Mouse (Mus musculus) spleen, embryonic (tissue): ENCODE measurements around the gene Ndufa4l2.

Source experiments
- CTCF ChIA-PET: fragments of 350-600 bp; sonication (Branson Sonifier 250); formaldehyde crosslinking; loops from one replicate; lab custom pipeline; 2022; lab: Charles Lee

The Ndufa4l2 gene

DNA sequence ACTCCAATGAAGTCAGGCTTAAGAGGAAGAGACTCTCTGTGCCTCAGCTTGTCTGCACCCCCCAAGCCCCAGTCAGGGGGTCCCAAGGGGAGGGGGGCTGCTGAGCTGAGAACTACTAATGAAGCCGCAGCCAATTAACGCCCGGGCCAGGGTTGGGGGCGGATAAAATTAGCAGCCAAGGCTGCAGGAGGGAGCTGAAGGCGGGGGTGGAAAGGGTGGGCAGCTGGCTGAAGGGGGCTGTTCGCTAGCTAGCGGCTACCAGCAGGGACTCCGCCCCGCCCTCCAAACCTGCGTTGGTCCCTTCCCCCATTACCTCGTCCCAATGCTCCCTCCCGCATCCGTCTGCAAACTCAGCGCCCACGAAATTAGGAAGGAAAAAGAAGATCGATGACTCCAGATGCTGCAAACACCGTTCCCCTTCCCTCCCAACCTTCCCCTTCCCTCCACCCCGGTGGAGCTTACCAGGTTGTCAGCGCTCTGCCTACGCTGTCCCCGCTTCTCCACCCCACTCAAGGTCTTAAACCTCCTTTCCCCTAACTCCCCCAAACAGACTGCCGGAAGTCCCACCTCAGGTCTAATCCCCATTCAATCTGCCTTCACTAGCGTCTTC is 10.0 kb downstream of the Ndufa4l2 start:
- CTCF ChIA-PET, result interaction anchor here (0.7 to 1.7 kb wide), 2 partner anchors 12 to 362 kb away, joined by 6 to 9 read pairs; no protein-coding TSS in a partner anchor

DNA sequence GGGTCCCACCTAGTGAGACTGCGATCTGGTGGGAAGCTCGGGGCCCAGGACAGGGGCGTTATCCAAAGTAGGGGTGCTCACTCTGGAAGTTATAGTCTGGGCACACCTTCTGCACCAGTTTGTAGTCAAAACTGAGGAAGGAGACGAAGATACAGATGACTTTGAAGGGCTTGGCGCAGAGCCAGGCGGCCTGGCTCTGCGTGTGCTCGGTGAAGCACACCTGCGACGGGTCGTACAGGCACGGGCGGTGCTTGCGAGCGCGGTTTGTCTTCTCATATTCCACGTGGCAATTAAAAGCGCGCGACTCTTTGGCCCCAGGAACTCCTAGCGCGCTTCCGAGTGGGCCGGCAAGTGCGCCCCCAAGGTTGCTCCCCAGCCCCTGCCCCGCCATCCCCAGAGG is 11.3 kb downstream of the Ndufa4l2 start:
- CTCF ChIA-PET, result interaction anchor here (0.9 to 1.7 kb wide), 3 partner anchors 10 to 17 kb away, joined by 3 to 6 read pairs (median 3); no protein-coding TSS in a partner anchor

DNA sequence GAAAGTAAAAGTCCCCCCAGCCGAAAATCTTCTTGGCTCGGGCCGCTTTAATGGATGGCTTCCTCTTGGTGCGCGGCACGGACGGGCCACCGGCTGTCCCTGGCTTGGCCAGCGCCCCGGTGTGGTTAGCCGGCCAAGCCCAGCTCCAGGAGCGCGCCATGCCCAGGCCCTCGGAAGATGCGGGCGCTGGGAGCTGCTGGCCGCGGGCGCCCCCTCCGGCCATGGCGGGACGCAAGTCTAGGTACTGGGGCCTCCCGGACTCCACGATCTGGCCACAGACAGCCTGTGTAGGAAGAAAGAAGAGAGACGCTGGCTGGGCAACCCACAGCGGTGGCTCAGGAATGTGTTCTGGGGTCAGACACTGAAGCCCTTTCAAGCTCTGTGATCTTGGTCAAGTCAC is 11.9 kb downstream of the Ndufa4l2 start:
- CTCF ChIA-PET, result interaction anchor here (0.9 to 1.3 kb wide), 3 partner anchors 10 to 17 kb away, joined by 3 read pairs; no protein-coding TSS in a partner anchor

DNA sequence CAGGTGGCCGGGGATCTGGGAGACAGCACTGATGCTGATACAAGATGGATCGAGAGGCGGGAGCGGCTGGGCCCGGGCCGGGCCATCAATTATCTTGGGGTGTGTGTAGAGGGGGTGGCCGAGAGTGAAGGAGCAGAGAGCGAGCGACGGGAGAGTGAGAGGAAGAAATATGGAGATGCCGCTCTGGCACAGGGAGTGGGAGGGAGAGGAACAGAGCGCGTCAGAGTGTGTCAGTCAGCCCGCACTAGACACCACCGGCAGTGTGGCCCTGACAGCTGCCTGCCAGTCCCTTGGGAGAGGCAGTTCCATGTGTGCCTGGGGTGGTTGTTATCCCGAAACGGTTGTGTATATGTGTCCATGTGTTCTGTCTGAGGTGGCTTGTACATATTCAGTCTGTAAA is 12.7 kb downstream of the Ndufa4l2 start:
- CTCF ChIA-PET, result interaction anchor here (1.0 to 1.3 kb wide), 2 partner anchors 9 to 15 kb away, joined by 3 read pairs; no protein-coding TSS in a partner anchor

DNA sequence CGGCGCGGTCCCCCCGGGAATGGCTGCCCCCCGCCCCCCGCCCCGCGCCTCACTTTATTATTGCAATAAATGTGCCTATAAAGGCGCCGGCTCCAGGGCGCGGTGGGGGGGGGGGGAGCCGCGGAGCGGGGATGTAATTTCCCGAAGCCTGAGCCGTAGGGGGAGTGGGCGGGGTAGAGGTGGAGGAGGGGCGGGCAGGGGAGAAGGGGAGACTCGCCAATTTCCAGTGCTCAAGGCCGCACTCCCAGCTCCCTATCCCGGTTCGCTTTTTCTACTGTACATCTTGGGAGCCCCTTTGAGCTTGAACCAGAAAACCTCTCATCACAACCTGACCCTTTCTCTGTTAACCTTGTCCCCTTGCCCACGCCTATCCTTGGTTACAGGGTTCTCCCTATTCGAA is 16.2 kb downstream of the Ndufa4l2 start:
- CTCF ChIA-PET, result interaction anchor here (0.6 to 1.4 kb wide), 2 partner anchors 7 to 20 kb away, joined by 3 read pairs; no protein-coding TSS in a partner anchor

DNA sequence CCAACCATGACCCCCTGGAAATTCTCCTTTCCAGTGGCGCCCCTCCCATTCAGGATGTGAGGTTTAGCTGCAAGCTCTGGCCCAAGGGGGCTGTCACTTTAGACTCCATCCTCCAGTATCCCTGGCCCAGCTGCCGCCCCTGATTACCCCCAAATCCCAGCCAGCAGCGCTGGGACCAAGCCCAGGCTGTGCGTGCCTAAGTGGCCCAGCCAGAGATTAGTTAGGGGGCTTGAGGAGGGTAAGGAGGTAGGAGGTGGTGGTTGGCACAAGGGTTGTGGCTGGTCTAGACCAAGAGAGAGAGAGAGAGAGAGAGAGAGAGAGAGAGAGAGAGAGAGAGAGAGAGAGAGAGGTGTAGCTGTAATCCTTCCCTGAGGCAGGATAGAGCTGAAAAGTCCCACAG is 16.8 kb downstream of the Ndufa4l2 start:
- CTCF ChIA-PET, result interaction anchor here (1.1 to 1.4 kb wide), 2 partner anchors 18 to 21 kb away, joined by 3 to 7 read pairs; no protein-coding TSS in a partner anchor

DNA sequence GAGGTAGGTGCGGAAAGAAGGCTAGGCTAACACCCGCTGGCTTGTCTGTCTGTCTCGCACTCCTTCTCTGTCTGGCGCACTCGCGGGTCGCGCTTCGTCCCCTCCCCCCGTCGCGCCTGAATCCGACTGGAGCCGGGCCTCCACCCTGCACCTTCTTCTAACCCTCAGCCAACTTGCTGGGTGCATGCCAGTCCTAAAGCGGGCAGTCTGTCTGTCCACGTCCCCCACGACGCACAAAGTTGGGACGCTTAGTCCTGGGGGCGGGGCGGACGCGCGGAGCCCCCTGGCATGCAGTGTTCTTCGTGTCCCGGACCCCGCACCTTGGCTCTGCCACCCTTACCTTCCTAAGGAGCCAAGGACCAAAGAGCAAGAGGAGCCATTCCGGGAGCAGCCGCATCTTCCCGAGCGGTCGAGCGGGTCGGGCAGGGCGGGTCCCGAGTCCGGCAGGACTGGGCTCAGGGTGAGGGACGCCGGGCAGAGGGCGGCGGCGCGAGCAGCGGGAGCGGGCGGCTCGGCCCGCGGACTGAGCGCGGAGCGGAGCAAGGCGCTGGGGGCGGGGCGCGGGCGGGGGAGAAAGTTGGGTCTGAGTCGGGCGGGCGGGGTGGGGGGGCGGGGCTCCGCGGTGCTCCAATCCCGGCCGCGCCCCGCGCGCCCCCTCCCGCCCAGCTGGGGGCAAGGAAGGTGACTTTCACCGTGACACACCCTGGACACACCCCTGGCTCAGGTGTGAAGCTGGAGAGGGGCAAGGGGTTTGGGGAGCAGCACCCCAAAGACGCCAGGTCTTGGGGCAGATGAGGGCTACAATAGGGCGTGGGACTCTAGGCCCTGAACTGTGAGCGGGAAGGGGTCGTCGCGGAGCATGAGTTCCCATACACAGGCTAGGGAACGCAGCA is 19.5 kb downstream of the Ndufa4l2 start, which contains the start of gene Nxph4:
Gene Nxph4 (minus strand): TSS at position 524 of the 893 bp plus-strand sequence.
- CTCF ChIA-PET, result interaction anchor here (1.2 to 2.4 kb wide), 2 partner anchors 20 to 25 kb away, joined by 3 to 8 read pairs; partner anchors contain the start of gene Ndufa4l2

DNA sequence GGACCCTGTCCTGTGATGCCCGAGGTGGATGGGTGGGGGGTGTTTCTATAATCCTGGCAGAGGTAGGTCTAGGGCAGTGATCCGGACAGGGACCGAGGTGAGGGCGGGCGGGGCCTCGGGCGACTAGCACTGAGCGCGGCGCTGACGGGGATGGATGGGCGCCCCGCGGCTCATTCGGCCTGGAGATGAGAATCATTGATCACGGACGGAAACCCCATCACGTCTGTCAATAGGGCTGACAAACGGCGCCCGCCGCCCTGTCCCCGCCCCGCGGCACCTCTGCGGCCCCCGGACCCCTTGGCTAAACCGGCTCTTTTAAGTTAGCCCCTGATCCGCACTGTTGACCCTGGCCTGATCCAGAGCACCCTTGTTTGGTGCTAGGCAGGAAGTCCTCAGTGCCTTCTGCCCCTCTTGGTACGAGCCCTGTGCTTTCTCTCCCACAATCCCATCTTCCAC is 20.2 kb downstream of the Ndufa4l2 start:
- CTCF ChIA-PET, result interaction anchor here (0.6 to 2.4 kb wide), 3 partner anchors 21 to 220 kb away, joined by 3 to 8 read pairs (median 3); partner anchors contain the start of gene Ndufa4l2

DNA sequence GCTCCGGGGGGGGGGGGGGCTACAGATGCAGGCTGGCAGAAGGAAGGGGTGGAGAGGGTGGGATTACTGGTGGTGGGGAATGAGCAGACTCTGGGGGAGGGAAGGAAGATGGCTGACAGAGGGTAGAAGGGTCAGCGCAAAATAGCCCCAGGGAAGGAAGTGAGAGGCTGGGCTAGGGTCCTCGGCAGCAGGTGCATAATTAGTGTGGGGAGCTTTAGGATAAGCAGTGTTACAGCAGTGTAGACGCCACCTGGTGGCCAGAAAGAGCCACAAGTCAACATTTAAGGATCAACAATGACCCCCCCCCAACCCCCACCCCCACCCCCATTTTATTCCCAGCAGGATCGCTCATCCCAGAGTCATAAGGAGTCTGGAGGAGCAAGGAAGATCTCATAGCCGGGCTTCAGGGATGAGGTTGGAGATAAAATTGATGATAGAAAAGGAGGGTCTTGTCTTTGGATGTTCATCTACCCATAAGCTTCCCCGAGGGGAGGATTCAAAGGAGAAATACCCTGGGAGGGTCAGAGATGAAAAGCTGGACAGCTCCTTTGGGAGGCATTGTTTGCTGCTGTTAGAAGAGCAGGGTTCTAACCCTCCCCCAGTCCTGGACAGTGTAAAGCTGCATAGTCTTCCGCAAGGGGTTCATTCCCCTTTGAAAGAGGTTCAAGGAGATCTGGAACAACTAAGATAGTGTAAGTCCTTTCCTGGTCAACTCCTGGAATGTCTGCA is 22.0 kb downstream of the Ndufa4l2 start:
- CTCF ChIA-PET, result interaction anchor here (0.5 to 3.5 kb wide), 6 partner anchors 10 to 31 kb away, joined by 3 to 36 read pairs (median 6); no protein-coding TSS in a partner anchor

DNA sequence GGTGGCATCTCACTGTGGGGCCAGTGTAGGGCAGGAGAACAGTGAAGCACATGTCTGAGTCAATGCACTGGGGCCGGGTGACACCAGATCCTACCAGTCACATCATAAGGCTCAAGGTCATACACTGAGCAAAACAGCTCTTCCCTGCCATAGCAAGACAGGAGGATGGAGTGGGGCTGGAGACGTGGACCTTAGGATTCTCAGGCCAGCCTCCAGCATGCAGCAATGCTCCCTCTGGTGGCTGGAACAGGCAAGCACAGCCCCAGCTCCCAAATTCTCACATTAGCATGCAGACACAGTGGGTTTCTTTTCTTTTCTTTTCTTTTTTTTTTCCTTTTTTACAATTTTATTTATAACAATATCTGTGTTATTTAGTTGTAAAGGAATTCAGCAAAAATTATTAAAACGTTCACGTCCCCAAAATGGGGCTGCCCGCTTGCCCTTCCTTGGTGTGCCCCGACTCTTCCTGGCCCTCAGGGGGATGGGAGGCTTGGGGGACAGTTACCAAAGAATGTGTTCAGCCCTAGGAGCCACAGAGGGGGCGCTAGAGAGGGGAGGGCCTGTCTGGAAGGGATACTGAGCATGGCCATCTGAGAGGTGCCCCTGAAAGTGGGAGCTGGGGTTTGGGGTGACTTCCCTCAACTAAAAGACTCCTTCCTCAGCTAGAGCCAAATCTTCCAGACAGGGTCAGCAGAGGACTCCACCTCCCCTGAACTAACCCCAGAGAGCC is 23.3 kb downstream of the Ndufa4l2 start:
- CTCF ChIA-PET, result interaction anchor here (0.5 to 3.5 kb wide), 6 partner anchors 7 to 32 kb away, joined by 3 to 36 read pairs (median 4); no protein-coding TSS in a partner anchor

DNA sequence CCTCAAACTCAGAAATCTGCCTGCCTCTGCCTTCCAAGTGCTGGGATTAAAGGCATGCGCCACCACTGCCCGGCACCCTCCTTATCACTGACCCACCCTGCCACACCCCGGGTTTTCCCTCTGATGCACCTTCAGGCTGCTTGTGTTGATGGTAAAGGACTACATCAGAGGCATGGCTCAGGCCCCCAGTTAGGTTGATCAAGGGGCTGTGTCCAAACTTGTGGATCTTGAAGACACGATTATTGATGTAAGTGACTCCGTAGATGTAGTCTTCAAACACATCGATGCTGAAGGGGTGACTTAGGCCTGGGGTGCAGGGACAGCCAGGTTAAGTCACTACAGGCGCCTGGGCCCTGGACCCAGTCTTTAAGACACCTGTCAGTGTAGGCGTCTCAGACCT is 26.7 kb downstream of the Ndufa4l2 start:
- CTCF ChIA-PET, result no interaction called here

DNA sequence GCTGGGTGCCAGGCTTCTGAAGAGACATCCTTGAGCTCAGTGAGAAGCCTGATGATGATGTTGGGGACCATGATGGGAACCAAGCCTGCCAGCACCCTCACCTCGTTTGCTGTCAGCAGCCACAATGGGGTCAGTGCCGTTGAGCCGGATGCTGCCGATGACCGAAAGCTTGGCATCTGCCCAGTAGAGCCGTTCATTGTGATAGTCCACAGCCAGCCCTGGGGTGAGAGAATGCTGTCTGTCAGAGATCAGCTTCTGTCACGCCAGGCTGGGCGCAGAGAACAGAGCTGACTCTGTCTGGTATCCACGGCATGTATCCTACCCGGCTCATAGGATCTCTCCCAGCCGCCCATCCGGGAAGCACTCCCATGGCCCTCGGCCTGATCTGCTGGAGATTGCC is 27.3 kb downstream of the Ndufa4l2 start:
- CTCF ChIA-PET, result no interaction called here

DNA sequence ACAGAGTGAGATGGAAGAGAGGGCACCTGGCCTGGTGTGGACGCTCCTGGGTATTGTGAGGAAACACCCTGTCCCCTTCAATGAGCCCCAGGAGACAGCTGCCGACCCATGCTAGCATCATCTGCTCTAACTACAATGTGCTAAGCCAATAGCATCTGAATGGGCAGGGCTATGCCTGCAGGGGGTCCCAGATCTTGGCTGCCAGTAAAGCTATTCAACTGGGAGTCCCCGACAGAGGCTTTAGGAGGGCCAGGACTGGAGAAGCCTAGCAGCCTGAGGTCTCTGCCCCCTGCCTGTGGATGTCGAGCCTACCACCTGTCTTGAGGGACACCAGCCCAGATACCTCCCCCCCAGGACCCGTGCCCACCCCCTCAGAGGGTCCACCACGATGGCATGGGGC is 28.0 kb downstream of the Ndufa4l2 start:
- CTCF ChIA-PET, result no interaction called here

DNA sequence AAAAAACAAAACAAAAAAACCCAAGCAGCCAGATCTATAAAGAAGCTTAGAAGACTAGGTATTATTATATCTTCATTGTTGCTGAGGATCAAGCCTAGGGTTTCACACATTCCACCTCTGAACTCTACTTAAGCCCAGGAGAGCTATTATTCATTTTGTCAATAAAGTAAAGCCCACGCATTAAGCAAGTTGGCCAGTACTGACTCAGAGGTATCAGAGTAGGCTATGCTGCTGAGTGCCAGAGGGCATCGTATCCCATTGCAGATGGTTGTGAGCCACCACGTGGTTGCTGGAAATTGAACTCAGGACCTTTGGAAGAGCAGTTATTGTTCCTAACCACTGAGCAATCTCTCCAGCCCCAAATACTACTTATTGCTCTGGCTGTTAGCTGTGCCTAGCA is 29.1 kb downstream of the Ndufa4l2 start:
- CTCF ChIA-PET, result no interaction called here

DNA sequence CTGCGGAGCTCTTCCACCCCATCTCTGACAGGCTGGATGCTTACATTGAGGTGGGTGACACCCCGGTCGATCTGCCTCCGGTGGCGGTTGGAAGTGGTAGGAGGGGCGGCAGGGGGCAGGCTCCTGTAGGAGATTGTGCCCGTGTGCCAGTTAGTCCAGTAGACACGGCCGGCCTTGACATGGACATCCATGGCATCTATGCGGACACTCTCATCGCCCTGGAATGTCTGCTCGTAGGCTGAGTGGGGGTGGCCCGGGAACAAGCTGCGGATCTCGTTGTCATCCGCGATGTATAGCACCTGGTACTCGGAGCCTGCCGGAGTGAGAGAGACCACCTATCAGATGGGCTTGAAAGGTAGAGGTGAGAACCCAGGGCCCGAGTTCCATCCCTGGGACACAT is 29.6 kb downstream of the Ndufa4l2 start:
- CTCF ChIA-PET, result no interaction called here

DNA sequence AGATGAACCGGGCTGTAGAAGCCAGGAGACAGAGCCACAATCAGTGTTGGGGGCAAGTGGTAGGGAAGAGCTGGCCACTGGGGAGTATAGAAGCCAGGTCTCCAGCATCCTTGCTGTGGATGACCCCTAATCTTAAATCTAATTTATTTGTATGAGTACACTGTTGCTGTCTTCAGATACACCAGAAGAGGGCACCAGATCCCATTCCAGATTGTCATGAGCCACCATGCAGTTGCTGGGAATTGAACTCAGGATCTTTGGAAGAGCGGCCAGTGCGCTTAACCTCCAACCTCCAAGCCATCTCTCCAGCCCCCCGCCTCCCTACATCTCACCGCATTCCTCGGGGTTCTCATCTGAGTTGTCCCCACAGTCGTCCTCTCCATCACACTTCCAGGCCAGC is 31.7 kb downstream of the Ndufa4l2 start:
- CTCF ChIA-PET, result no interaction called here

DNA sequence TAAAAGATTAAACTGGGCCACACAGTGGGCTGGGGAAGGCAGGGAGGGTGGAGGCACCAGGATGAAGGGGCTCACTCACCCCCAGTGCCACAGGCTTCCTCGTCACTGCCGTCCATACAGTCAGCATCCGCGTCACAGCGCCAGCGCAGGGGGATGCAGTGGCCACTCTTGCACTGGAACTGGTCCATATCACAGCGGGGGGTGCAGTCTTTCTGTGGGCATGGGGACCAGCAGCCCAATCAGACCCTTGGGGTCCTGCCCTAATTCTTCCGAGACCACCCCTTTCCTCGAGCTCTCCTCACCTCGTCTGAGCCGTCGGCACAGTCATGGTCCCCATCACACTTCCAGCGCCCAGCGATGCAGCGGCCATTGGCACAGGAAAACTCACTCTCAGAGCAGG is 33.5 kb downstream of the Ndufa4l2 start:
- CTCF ChIA-PET, result interaction anchor here (0.5 kb wide), 1 partner anchor 611 kb away, joined by 3 read pairs; no protein-coding TSS in a partner anchor

DNA sequence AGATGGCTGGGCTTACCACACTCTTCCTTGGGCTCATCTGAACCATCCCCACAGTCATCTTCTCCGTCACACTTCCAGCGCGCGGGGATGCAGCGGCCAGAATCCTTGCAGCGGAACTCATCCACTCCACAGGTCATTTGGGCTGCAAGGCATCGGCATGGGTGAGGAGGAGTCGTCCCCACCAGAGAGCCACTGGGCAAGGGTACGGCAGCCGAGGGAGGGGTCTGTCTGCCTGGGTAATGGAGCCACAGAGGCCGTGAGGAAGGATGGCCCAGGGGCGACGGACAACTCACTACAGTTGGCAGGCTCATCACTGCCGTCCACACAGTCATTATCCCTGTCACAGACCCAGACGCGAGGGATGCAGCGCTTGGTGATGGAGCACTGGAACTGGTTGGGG is 35.1 kb downstream of the Ndufa4l2 start:
- CTCF ChIA-PET, result no interaction called here

DNA sequence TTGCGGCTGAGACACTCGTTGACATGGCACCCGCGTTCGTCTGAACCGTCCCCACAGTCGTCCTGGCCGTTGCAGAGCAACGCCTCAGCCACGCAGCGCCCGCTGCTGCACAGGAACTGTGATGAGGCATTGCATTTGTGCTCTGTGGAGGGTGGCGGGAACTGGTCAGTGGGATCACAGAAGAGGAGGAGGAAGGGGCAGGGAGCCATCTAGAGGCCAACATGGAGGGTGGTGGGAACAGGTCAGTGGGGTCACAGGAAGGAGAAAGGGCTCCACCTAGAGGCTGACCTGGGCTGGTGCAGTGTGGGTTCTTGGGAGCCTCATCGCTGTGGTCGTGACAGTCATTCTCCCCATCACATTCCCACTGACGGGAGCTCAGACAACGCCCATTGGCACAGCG is 40.9 kb downstream of the Ndufa4l2 start:
- CTCF ChIA-PET, result no interaction called here

DNA sequence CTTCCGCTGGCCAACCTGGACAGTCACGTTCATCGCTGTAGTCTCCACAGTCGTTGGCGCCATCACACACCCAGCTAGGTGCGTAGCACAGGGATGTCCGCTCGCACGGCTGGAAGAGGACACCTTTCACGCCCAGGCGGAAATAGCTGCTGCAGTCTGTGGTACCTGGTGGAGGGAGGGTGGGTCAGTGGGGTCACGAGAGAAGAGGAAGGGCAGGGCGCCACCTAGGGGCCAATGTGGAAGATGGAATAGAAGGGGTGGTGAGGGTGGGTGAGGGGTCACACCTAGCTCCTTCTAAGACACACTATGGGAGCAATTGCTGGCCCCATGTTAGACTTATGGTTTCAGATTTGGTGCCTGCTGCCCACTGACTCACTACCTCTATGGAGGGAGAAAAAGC is 42.6 kb downstream of the Ndufa4l2 start:
- CTCF ChIA-PET, result interaction anchor here (0.6 kb wide), 1 partner anchor 21 kb away, joined by 6 read pairs; no protein-coding TSS in a partner anchor
